Mouse (Mus musculus): ENCODE measurements at regions not wholly inside any gene's neighbourhood (a gene's known extent, or its start where the extent isn't known, plus 50 kb on each side); places are given as distances from the start of the nearest gene placed in this dataset.

DNA sequence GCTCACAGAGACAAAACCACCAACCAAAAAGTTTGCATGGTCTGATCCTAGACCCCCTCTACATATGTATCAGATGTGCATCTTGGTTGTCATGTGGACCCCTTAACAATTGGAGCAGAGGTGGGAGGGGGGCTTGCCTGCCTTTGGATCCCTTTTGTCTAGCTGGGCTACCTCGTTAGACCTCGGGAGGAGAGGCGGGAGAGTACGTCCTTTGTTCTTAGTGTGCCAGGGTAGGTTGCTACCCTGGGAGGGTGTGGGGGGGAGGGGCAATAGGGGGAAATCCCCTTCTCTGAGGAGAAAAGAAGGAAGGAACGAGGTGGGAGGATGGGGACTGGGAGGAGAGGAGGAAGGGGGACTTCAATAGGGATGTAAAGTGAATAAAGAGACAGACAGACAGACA is 58.5 kb upstream of the Coch start:
- Histone ChIP-seq H3K4me2 (ENCODE audit: insufficient read depth, low read depth, poor library complexity, severe bottlenecking) (peak overlapping the region; percentile 16), H3K9me3 (replicated peaks; ENCODE audit: low read length) (no peaks in the 10 kb centered on the region), H3K27ac (ENCODE audit: insufficient read depth, low read depth) (no peak overlapping the region), H3K27me3 (replicated peaks) (no peaks in the 10 kb centered on the region), H3K79me2 (replicated peaks; ENCODE audit: control insufficient read depth, extremely low read depth, insufficient read depth, poor library complexity, severe bottlenecking) (no peaks in the 10 kb centered on the region; the same call in 1 of the 2 replicates), H3K9ac (ENCODE audit: insufficient read depth, low read depth) (no peak overlapping the region), H3K36me3 (replicated peaks in 1 of 2; ENCODE audit: control insufficient read depth in 1 of 2, insufficient read depth in 1 of 2, low read length in 1 of 2) (no peaks in the 10 kb centered on the region), H3K4me1 (ENCODE audit: control insufficient read depth in 1 of 2, insufficient read depth in 2 of 2) (peaks cover 6 to 24% of the 10 kb centered on the region in 2 experiments), H3K4me3 (replicated peaks in 1 of 3; ENCODE audit: low read depth in 2 of 3, low read length in 2 of 3, poor library complexity in 1 of 3) (no peak overlapping the region)
- DNase-seq (ENCODE audit: extremely low read depth) = peak; percentile 17
- dilution Hi-C loops (cut with MboI; ENCODE audit: extremely low pct_ligation_motif_present, extremely low pct_unique_long_range_greater_than_20kb, low sequenced_read_pairs) = no loop called here
- in situ Hi-C loops (cut with MboI; ENCODE audit: low pct_ligation_motif_present, low pct_unique_long_range_greater_than_20kb, low sequenced_read_pairs) = no loop called here
- TF ChIP-seq CHD2 (IDR thresholded peaks at IDR 0.05; ENCODE audit: low read length) (peak; percentile 50; the same call in 1 of the 2 replicates), IRF4 (IDR thresholded peaks at IDR 0.05; ENCODE audit: low read depth, low read length) (0 out of 2 replicates have a peak, but pooled peaks have one; percentile 31), ZKSCAN1 (IDR thresholded peaks at IDR 0.05; ENCODE audit: borderline replicate concordance, low read depth, low read length) (no peak)

DNA sequence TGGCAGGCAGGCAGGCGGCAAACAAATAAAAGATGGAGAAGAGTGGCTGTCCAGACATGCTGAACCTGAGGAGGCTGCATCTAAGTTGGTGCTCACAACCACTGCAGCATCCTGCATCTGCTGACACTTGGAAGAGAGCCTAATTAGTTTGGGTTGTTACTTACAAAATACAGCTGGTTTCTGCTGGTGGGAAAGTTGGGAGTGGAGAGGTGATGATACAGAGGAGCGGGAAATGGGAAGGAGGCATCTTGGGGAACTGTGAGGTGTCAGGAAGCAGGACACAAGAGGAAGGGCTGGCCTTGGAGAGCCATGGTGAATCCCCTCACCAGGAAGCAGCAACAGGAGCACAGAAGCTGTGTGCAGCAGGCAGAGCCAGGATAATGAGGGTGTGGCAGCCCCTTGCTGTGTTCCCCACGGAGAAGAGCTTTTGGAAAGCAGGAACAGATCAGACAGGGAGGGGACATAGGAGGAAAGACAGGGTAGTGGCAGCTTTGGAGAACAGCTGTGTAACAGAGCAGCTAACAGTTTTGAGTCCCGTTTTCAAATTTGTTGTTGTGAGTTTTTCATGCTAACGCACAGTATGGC is 58.0 kb upstream of the Coch start:
- Histone ChIP-seq H3K9me3 (replicated peaks; ENCODE audit: low read length) (no peaks in the 10 kb centered on the region), H3K4me2 (ENCODE audit: insufficient read depth, low read depth, poor library complexity, severe bottlenecking) (peak overlapping the region; percentile 16; the same call in 1 of the 2 replicates), H3K9ac (ENCODE audit: insufficient read depth, low read depth) (no peak overlapping the region), H3K4me1 (ENCODE audit: control insufficient read depth in 1 of 2, insufficient read depth in 2 of 2) (peaks cover 6 to 24% of the 10 kb centered on the region in 2 experiments), H3K27me3 (replicated peaks) (no peaks in the 10 kb centered on the region), H3K36me3 (replicated peaks in 1 of 2; ENCODE audit: control insufficient read depth in 1 of 2, insufficient read depth in 1 of 2, low read length in 1 of 2) (no peaks in the 10 kb centered on the region), H3K79me2 (replicated peaks; ENCODE audit: control insufficient read depth, extremely low read depth, insufficient read depth, poor library complexity, severe bottlenecking) (no peaks in the 10 kb centered on the region; the same call in 1 of the 2 replicates), H3K27ac (ENCODE audit: insufficient read depth, low read depth) (no peak overlapping the region), H3K4me3 (replicated peaks in 1 of 3; ENCODE audit: low read depth in 2 of 3, low read length in 2 of 3, poor library complexity in 1 of 3) (no peak overlapping the region)
- DNase-seq (ENCODE audit: extremely low read depth) = no peak
- in situ Hi-C loops (cut with MboI; ENCODE audit: low pct_ligation_motif_present, low pct_unique_long_range_greater_than_20kb, low sequenced_read_pairs) = no loop called here
- TF ChIP-seq JUND (conservative IDR thresholded peaks at IDR 0.05; ENCODE audit: low read depth, low read length) (no peak), BHLHE40 (IDR thresholded peaks at IDR 0.05; ENCODE audit: low read depth, low read length) (no peak), PAX5 (IDR thresholded peaks at IDR 0.05; ENCODE audit: low read length) (no peak), MAX (IDR thresholded peaks at IDR 0.05; ENCODE audit: low read length) (no peak), TCF12 (IDR thresholded peaks at IDR 0.05; ENCODE audit: low read depth, low read length) (no peak), ZMIZ1 (IDR thresholded peaks at IDR 0.05; ENCODE audit: low read depth, low read length) (no peak), ZKSCAN1 (IDR thresholded peaks at IDR 0.05; ENCODE audit: borderline replicate concordance, low read depth, low read length) (no peak), HCFC1 (IDR thresholded peaks at IDR 0.05; ENCODE audit: low read depth, low read length) (no peak), EP300 (IDR thresholded peaks at IDR 0.05; ENCODE audit: low read length) (no peak), ZC3H11A (IDR thresholded peaks at IDR 0.05; ENCODE audit: low read depth, low read length) (no peak), GABPA (IDR thresholded peaks at IDR 0.05; ENCODE audit: insufficient replicate concordance, low read depth, low read length) (no peak), ETS1 (conservative IDR thresholded peaks at IDR 0.05; ENCODE audit: low read depth, low read length) (no peak), RAD21 (IDR thresholded peaks at IDR 0.05; ENCODE audit: low read depth, low read length) (no peak), E2F4 (IDR thresholded peaks at IDR 0.05; ENCODE audit: insufficient replicate concordance, low read depth, low read length) (no peak)
- dilution Hi-C loops (cut with MboI; ENCODE audit: extremely low pct_ligation_motif_present, extremely low pct_unique_long_range_greater_than_20kb, low sequenced_read_pairs) = no loop called here

Data from CH12.LX (cell line).